Mouse (Mus musculus) gonadal fat pad, adult 2 months (tissue): ENCODE results near the gene Rasgrf2. TPM values are rescaled to one million over a fixed set of nuclear protein-coding genes. Genes with fewer than 3 reads are reported as not detected.
"Not testable (repeated sequence)": the region's sequence is repeated elsewhere in the genome, so short reads cannot be mapped to it uniquely, and the experiment has no call there.

ENCODE experiments used
- DNase-seq: peaks from one replicate; pipeline ENCODE4 v3.0.0-alpha.2; 2012; ENCODE audit warnings: low read depth
- polyA plus RNA-seq: library from polyadenylated mRNA; depleted of rRNA; stranded (reverse); fragments of >200 nt; gene quantifications from 2 replicates; pipeline ENCODE4 v1.2.3, GENCODE M21; 2012; rRNA removed

The Rasgrf2 gene
- polyA plus RNA-seq: 10.3 and 13.3 TPM in 2 replicates

- no peak for DNase-seq
Observed at GRCm38 (mm10) chr13:92131384-92132150, at the start of gene Rasgrf2. Rasgrf2 (minus strand) TSS chr13:92131656.

- not testable (repeated sequence) for DNase-seq
Observed at GRCm38 (mm10) chr13:92172686-92173085, 41.2 kb upstream of the Rasgrf2 start.

- DNase-seq: no peak
Observed at GRCm38 (mm10) chr13:92150551-92150950, 19.1 kb upstream of the Rasgrf2 start.

- no peak for DNase-seq
Observed at GRCm38 (mm10) chr13:92148858-92149257, 17.4 kb upstream of the Rasgrf2 start.

DNA sequence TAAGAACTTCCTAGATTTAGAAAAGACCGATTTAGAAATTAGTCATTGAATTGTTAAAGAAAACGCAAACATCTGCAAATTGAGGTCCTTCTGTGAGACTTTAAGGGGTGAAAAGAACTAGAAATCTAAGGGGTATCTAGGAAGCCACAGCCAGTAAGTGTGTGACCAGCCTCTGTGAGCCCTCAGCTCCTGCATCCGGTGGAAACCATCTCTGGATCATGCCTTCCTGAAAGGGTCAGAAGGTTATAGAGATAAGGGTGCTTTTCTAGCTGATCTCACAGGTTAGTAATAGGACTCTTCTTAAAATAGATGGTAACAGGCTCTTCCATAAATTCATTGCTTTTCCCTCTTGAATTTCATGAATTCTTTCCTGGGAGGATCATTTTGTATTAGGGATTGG is 3.3 kb upstream of the Rasgrf2 start:
- no peak for DNase-seq

DNA sequence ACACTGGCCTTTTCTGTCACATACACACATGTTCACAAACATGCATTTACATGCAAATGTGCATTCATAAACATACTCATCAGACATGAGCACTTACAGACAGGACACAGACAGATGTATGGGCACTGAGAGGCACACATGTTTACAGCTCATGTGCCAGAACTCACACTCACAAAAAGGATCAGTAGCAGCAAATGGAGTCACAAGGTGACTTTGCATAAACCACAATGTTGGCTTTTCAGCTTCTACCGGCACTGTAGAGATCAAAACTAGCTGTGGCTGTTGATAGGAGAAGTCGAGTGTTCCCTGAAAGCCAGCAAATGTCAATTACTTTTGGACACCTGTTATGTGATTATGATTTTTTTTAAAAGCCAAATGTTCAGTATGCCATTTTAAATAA is 1.1 kb upstream of the Rasgrf2 start:
- DNase-seq: no peak

DNA sequence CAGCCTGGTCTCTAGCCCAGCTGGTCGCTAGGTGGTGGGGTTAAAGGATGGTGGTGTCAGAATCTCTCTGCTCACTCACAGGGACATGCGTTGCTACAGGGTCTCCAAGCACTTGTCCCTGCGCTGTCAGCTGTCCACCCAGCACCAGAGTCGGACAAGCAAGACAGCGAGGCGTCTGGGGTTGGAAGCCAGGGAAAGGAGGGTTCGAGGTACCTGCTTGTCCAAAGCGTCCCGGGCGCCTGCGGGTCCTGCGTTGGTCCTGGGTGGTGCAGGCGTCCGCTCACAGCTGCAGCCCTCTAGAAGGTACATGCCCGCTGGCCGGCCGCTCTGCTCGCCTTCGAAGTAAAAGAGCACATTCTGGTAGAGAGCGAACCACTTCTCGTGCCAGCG is 467 bp downstream of the Rasgrf2 start:
- DNase-seq: no peak

GRCm38 (mm10) chr13:92129877-92130276 is 1.6 kb downstream of the Rasgrf2 start:
- no peak for DNase-seq

- DNase-seq: no peak
Observed at GRCm38 (mm10) chr13:92125902-92126301, 5.6 kb downstream of the Rasgrf2 start.

DNA sequence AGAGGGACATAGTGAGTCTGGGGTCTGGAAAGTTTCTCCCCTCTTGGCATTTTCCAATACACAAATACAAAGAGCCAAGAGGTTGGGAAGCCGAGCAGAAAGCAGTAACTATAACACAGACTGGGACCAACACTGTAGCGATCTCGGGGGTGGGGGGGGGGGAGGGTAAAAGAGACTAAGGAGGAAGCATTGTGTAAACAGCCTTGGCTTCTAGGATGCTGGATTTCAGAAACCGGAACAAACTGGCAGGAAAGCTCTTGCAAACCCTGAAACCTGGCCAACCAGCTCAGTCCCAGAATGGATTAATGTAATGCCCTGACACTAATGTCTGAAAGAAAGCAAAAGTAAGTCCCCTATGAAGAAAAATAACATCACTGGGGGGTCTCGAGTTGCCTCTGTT is 11.8 kb downstream of the Rasgrf2 start:
- no peak for DNase-seq

- DNase-seq: no peak
Observed at GRCm38 (mm10) chr13:92114076-92114475, 17.4 kb downstream of the Rasgrf2 start.

DNA sequence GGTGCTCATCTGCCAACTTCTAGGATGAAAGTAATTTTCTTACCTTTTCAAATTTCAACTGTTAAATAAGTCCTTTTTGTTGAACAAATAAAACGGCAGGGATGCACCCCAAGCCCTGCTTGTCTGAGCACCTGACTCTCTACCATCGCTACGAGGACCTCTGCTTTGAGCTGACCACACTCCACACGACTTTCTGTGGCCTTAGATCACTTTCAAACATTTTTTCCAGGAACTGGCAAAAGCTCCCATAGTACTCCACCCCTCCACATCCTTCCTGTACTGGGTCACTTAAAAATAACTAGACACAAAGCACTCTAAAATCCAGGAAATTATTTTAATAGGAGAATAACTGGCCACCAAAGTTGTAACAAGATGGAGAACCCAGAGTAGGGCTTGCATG is 23.2 kb downstream of the Rasgrf2 start:
- no peak for DNase-seq

DNA sequence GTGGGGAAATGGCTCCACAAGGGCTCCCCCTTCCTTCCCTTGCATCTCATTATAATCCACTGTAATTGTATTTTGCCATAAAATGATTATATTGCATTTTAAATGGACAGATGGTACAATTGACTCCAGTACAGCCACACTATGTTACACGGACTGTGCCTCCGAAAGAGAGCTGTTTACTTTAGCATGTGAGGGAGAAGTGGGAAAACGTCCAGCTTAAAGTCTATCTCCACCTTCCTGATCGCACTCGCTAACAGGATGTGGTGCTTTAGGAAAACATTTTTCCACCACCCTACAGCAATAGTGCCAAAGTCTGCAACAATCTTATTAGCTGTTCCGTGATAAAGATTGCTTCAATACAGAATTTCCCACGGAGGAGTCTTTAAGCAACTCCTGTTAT is 27.2 kb downstream of the Rasgrf2 start:
- no peak for DNase-seq

DNA sequence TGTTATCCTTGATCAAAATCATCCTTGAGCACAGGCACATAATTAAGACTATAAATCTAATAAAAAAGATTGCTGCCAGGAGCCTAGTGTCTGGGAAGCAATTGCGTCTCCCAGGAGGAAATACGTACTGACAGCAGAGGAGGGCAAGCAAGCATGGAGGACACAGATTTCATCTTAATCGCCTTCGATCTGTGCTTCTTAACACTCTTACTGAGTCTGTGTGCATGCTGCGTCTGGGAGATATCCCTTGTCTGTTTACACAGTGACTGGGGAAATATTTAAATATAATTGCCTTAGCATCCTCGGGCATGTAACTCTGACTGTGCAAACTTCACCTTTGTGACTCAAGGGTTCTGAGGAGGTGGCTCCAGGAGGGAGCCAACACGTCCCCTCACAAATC is 33.0 kb downstream of the Rasgrf2 start:
- DNase-seq: no peak

GRCm38 (mm10) chr13:92095131-92096090 is 36.0 kb downstream of the Rasgrf2 start:
- DNase-seq: no peak

GRCm38 (mm10) chr13:92093712-92094290 is 37.7 kb downstream of the Rasgrf2 start:
- no peak for DNase-seq

DNA sequence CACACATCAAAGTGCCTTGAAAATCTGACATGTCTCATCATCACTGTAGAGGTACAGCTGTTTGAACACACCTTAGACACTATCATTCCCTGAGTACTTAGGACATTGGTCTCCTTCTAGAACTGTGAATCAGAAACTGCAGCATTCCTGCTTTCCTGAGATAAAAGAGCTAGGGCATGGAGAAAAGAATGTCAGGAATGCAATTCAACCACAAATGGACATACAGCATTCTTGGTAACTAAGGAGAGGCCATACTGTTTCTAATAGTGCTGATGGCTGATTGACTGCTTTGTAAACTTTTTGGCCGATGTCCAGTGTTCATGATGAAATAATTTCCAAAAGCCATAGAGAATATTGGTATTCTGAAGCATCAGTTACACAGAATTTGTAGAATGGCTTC is 58.3 kb downstream of the Rasgrf2 start:
- DNase-seq: no peak

DNA sequence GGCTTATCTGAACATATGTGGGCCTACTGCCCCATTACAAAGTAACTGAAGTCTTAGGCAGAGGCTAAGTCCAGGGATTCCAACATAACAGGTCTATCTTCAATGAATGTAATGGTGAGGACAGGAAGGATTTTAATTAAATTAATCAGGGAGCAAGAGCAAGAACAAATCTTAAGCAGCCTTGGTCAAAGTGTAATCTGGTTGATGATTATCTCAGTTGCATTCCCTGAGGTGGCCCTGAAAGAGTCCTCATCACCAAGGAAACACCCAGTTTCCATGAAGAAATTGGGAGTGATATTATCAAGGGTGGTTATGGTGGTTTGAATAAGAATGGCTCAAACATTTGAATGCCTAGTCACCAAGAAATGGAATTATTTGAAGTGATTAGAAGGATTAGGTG is 62.8 kb downstream of the Rasgrf2 start:
- no peak for DNase-seq

GRCm38 (mm10) chr13:92067831-92068230 is 63.6 kb downstream of the Rasgrf2 start:
- no peak for DNase-seq

DNA sequence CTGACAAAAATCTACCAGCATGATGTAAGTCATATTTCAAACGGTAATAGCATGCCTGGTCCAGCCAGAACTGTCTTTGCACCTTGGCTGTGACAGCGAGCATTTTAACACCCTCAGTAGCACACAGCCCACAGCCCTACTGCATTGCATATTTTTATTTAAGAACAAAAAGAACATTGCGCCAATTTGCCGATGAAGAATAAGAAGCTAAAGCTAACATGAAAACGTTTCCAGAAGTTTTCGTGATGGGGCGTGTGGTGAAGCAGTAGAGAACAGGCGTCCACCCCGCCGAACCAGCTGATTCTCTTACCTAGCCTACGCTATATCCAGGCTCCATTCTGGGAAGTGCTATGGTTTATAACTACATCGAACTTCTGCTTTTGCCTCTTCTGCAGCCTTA is 77.7 kb downstream of the Rasgrf2 start:
- DNase-seq: no peak

- DNase-seq: no peak
Observed at GRCm38 (mm10) chr13:92053001-92053400, 78.5 kb downstream of the Rasgrf2 start.

DNA sequence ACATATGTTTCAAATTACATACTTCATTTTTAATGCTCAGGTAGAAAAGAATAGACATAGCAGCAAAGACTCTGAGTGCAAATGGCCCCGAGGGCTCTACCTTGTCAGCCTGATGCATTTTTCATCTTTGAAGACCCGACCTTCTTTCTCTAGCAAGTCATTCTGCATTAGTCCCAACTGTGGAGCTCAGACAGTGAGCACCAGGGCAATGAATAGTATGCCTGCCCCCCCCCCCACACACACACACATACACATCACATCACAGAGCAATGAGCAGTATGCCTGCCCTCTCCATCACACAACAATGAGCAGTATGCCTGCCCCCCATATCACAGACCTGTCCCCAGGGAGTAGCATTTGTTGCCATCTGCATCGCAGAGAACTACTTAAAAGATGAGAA is 80.2 kb downstream of the Rasgrf2 start:
- DNase-seq: no peak
